Mouse (Mus musculus) cerebellum, postnatal 4 days (tissue): Measurements from ENCODE around the gene Syde2.
"Not testable (repeated sequence)": the region's sequence is repeated elsewhere in the genome, so short reads cannot be mapped to it uniquely, and the experiment has no call there.

Experiments
- DNase-seq, 2 experiments: peaks; one replicate each; pipeline ENCODE4 v3.0.0; 2022; ENCODE audit warnings: low spot score in 2 of 2, mixed read lengths in 1 of 2

The Syde2 gene

DNA sequence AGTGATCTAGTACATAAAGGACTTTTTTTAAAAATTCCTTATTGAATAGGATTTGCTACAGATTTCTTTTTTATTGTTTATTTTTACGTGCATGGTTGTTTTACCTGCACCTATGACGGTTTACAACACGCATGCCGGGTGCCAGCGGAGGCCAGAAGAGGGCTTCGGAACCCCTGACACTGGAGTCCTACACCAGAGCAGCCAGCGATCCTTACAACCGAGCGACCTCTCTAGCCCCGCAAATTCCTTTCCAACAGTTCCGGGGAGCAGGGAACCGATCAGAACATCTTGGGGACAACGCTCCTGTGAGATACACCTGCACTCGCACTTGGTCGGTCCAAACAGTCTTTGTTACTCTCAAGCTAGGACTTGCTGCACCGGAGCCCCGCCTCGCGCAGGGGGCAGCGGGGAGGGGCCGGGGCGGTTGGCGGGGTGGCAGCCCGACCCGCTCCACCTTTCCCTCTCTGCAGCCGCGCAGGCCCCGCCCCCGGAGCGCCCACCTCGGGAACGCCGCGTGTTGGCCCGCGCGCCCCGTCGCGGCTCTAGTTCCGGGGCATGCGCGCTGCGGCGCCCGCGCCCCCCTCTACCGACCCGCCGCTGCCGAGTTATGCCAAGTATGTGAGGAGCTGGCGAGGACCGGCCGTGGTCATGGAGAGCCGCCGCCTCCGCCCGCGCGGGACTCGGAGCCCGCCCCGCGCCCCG is at the start of gene Syde2:
Syde2 (plus strand) TSS at position 603 of the 702 bp plus-strand sequence.
- DNase-seq = peak in 1 of 2 experiments; percentile 56

DNA sequence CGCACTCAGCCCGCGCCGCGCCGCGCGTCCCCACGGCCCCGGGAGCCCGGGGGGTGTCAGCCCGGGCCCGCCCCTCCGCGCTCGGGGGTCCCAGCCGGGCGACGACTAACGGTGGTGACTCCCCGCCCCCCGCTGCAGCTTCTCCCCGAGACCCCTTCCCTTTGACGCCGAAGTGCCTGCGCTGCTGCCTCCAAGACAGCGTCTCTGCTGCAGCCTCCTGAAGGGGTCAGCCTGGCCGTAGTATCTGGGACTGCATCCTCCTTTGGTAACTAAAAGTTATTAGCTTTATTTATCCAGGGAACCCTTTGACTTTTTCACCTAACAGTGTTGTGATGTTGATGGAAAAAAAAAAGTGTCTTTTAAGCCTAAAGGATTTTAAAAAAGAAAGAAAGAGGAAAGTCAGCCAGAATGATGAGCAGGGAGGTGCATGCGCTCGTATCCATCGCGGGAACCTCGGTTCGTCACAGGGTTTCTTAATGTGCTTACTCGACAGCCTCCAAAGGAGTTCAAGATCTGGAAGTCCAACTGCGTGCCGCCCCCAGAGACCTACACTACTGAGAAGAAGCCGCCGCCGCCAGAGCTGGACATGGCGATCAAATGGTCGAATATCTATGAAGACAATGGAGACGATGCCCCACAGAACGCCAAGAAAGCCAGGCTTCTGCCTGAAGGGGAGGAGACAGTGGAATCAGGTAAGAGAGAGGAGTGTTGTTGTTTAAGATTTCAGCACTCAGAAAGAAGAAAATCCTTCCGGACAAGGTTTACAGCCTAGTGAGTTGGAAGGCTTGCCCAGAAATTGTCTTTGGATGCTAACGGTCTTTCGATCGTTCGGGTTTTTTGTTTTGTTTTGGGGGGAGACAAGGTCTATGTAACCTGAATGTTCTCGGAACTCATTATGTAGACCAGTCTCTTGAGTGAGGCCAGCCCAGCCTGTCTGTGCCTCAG is 49.0 kb upstream of the Syde2 start:
- DNase-seq = peak in 1 of 2 experiments; percentile 16

DNA sequence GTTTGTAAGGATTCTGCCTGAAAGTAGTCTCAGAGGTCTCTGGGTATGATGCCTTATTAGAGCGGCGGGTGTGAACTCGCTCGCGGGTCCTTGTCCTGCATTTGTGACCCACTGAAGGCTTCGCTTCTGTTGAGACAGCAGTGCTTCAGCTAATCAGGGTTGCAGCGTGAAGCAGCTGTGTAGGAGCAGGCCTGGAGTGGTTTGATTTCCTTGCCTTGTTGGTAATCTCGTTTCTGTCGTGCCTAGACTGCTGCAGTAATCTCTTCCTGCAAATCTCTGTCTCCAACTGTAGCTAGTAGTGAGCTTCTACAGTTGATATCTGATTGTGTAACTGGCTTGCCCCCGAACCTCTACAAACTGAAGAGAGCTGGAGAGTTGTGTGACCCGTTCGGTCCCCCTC is 48.3 kb upstream of the Syde2 start:
- DNase-seq = no peak

DNA sequence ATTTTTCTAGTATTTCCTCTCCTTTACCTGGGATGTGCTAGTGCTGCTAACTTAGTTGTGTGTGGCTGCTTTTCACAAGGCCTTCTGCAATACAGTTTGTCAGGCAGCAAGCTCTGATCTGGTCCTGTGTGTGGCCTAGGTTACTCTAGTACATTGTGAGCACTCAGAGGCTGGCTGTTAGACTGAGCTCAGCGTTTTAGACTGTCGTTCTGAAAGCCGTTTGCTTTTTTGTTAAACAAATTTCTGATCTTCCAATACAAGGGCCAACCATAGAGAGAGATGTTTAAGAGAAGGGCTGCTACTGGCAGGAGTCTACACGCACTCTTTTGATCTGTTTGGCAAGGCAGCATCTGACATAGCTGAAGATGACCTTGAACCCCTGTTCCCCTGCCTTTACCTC is 47.7 kb upstream of the Syde2 start:
- no peak for DNase-seq

DNA sequence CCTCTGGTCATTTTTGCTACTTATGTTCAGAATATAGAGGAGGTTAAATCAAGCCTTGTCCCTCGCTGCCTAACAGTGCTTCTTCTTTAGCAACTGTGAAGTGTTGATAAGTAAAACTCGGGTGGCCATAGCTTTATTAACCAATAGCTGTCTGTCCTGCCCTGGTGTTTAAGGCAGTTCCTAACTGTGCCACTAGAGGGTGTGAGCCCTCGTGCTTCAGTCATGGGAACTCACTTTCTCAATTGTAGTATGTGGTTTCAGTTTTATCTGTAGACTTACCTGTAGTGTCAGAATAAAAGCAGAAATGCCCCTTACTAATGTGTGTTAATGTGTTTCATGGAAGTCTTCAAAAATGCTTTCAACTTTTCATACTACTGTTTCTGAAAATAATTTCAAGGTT is 45.7 kb upstream of the Syde2 start:
- peak in 1 of 2 experiments; percentile 64 for DNase-seq

DNA sequence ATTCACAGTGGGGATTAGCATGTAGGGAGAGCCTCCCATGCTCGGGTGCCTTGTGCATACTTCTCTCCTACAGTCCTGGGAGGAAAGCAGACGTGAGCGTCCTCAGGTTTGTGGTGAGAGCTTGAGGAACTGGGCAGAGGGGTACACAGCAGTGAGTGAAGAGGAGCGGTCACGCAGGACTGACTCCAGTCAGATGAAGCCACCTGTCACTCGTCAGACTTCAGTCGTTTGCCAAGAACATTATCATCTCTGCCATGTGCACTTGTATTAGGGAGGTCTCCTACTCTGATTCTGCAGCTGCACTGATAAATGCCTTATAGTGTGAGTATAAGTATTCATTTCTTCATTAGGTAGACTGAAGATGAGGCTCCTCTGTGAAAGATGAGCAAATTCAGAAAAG is 43.3 kb upstream of the Syde2 start:
- DNase-seq = no peak

DNA sequence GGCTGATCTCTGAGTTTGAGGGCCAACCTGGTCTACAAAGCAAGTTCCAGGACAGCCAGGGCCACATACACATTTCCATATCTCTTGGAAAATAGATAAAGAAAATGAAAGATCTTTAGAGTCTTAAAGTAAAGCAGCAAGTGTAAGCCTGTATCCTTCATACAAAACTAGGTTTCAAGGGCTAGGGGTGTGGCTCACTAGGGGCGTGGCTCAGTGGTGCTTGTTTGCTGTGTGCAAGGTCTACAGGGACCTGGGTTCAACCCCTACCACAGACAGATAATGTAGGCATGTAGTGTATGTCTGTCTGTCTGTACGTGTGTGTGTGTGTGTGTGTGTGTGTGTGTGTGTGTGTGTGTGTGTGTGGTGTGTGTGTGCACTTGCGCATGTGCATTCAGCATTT is 41.8 kb upstream of the Syde2 start:
- no peak for DNase-seq

DNA sequence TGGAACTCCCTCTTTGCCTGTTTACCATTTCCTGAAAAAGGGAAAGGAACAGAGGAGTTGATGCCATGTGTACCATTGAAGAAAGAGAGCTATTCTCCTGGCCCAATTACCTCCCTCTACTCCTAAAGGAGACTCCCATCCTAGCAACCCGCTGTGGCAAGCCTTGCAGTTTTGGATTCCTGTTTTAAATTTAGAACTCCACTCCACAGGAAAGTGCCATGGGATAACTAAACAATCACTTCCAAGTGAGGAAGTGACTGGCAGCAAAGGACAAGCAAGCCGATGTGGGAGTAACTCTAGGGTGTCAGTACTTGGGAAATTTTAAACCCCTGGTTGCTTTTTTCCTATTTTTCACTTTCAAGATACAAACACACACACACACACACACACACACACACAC is 41.0 kb upstream of the Syde2 start:
- DNase-seq = no peak

DNA sequence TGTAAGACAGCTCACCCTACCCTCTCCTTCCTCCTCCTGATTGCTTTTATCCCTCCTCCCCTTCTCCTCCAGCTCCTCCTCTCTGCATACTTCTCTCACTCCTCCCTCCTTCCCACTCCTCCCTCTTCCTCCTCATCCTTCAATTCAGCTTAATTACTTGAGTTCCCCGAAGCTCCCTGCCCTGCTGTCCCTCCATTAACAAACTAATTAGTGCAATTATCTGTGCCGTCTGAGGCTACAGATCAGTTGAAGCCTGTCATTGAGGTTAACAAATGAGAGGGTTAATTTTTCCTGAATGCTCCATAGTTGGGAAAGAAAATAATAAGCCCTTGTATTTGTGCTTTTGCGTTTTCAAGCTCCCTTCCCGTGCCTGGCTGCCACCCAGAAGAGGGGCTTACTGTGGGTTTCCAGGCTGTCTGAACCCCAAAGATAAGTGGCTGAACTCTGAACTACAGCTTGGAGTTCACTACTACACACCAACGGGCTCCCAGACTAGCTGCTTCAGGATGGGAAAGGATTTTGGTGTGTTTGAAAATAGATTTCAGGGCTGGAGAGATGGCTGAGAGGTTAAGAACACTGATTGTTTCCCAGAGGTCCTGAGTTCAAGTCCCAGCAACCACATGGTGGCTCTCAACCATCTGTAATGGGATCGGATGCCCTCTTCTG is 40.0 kb upstream of the Syde2 start:
- no peak for DNase-seq

DNA sequence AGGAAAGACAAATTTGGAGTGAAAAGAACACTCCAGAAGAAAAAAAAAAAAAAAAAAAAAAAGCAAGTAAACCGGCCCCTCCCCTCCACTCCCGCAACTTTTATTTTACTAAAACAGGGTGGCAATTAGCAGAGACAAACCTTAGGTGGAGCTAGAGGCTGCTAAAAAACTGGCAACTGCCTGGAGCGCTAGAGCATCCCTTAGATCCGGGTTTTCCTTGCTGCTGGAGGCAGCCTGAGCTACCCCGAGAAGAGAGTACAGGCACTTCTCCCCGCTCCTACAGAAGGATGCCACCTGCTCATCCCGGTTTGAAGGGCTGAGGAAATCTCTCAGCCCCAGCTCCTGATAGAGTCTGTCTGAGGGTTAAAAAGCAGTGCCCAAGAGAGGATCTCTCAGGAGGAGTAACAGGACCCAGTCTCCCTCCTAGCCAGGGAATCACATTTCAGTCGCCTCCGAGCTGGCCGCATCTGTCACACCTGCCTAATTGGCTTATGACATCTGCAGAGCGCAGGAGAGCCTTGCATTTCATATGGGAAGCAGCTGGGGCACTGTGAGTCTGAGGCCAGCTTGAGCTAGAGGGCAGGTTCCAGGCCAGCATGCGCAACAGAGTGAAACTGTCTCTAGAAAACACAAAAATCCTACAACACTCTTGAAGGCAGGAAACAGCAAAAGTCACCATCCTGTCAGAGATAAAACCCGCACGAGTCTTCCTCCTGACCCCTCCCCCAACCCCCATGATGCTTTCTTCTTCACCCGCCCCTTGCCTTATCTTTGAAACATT is 37.4 kb upstream of the Syde2 start:
- peak in 1 of 2 experiments; percentile 27 for DNase-seq

DNA sequence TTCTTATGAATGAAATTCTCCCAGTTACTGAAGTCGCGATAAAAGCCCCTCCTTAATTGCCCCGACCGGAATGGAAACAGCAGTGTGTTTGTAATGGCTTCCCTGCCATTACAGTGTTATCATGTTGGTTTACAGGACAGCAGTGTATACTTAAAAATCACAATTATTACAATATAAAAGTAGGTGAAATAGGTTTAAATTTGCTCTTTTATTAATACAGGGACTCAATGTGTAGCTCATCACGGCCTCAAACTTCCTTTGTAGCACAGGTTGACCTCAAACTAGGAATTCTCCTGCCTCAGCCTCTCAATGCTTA is 36.9 kb upstream of the Syde2 start:
- DNase-seq = no peak

DNA sequence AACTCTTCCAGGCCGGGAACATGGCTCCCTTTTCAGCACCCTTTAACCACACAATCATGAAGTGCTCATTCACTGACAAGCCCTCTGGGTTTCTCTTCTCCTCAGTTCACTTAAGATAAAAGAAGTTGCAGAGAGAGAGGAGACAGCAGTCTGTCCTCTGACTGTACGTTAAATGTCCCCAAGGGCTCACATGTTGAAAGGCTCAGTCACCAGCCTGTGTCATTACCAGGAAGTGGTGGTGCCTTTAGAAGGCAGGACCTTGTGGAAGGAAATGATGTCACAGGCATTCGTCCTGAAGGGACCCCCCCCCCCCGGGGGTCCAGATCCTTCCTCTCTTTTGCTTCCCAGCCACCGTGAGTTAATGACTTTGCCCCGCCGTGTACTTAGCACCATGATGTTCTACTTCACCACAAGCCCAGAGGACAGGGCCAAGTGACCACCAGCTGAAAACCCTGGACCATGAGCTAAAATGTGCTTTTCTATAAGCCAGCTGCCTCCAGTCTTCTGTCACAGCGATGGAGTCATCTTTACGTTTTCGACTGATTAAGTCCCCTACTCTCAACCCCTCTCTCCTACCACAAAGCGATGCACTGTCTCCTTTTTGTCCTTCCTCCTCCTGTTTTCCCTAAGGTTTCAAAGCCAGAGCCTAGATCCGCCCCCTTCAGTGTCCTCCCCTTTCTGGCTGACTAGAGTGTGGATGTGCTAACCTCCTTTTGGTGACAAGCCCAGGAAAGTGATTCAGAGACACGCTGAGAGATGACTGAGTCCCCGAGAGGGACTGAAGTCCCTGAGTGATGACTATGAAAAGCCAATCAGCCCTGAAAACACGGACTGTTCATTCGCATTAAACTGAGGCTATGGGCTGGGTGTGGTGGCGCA is 36.1 kb upstream of the Syde2 start:
- no peak for DNase-seq

DNA sequence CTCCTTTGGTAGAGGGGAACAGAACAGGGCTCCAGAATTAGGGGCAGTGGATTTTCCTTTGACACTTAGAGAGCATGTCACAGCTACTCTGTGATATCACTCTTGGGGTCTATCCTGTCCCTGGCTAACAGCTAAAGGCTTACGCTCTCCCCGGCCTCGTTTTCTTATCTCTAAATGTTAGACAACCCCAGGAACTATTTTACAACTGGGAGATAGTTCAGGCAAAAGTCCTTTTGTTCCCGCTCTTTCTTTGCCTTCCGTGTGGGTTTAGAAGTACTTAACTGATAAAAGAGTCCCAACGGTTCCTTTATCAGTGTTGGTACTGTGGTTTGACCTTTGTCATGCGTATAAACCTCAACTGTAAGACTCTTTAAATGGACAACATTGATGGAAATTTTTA is 34.7 kb upstream of the Syde2 start:
- DNase-seq = no peak

DNA sequence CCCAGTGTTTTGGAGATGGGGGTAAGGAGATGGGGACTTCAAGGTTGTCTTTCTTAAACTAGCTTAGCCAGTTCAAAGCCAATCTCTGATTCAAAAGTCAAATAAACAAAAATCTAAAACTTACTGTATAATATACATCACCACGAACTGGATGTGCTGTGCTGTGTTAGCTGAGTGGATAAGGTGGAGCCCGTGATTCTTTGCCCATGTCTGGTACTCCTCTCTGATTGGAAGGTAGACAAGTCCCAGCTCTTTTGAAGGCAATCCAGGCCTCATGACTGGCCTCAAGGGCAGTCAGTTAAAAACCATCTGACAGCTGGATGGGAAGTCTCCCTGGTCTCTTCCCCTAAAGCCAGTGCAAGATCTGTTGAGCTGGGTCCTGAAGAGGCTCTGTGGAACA is 34.3 kb upstream of the Syde2 start:
- no peak for DNase-seq

DNA sequence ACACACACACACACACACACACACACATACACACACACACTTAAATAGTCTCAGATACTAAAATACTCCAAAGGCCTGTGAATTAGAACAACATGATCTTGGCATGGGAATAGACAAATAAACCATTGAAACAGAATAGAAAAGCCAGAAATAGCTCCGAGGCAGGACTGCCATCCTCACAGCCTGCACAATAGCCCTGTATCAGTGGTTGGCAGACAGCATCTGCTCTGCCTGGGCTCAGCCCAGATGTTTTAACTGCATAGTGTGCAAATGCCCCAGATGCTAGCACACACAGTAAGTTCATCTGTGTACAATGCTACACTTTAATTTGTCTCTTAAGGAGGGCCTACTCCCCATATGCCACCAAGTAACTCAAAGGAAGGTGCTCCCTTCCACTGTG is 27.8 kb upstream of the Syde2 start:
- no peak for DNase-seq

DNA sequence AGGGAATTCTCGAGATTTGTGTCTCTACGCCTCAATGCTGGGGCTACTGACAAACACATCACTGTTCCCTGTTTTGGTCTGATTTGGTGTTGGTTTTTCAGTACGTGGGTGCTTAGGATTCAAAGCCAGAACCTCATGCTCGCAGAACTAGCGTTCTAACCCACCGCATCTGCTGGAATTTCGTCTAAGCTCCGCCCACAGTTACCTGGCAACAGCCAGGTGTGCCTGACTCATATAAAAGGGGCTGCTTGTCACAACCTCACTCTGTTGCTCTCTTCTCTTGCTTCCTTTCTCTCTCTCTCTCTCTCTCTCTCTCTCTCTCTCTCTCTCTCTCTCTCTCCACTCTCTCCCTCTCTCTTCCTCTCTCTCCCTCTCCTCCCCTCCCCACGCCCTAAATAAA is 25.3 kb upstream of the Syde2 start:
- DNase-seq = no peak

DNA sequence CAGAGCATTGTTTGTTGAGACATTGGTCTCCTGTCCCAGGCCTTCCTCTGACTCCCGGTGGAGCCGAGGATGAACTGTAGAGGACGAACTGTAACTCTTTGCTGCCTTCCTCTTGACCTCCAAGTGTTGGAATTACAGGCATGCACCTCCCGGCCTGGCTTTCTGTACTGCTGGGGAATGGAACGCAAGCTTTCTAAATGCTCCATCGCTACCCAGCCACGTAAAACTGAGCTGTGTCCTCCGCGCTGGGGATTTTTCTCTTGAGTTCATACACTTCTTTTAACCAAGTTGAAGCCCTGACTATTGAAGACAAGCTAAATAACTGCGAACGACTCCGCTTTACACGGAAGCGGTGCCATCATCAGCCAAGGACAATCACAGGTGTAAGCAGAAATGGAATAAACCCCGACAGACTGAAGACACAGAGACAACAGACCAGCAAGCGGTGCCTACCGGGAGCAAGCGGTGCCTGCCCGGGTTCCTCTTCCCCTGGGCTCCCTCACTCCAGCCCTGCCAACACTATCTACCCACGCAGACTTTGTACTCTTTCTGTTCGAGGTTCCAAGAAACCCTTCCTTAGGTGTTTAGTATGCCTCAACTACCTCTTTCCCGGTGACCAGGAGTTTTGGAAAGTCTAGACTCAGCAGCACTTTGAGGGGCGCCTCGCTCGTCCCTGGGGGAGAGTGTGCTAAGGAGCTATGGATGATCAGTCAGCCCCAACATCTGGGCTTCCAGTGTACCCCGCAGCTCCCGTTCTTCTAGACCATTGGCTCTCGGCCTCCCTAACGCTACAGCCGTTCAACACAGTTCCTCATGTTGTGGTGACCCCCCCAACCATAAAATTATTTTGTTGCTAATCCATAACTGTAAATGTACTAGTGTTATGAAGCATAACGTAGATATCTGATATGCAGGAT is 24.3 kb upstream of the Syde2 start:
- no peak for DNase-seq

DNA sequence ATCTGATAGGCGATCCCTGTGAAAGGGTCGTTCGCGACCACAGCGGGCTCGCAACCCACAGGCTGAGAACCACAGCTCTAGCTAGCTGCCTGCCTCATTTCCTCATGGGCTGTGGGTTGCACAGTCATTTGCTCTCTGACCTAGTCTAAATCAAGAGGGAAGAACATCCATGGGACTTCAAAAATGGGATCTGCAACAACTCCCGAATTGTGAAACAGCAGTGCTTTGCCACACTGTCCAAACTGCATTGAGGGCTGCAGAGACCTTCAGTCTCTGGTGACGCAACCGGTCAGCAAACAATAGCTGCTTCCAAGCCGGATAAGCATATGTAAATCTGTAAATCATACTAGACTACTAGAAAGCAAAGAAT is 23.7 kb upstream of the Syde2 start:
- no peak for DNase-seq

DNA sequence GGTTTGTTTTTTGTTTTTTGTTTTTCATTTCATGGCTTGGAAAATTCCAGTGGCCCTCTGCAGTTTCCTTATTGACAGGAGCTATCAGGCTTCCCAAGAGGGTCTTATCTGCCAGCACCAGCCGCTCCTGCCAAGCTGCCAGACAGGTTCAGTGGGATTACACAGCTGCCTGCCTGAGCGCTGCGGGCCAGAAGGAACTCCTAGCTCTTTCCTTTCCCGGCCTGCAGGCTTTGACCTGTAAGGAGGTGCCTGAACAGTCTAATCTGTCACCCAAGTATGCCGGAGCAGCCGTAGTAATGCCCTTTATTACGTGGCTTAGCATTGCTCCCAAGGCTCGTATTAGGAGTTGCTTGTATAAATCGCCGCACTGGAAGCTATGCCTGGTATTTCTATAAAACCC is 23.2 kb upstream of the Syde2 start:
- DNase-seq = no peak

DNA sequence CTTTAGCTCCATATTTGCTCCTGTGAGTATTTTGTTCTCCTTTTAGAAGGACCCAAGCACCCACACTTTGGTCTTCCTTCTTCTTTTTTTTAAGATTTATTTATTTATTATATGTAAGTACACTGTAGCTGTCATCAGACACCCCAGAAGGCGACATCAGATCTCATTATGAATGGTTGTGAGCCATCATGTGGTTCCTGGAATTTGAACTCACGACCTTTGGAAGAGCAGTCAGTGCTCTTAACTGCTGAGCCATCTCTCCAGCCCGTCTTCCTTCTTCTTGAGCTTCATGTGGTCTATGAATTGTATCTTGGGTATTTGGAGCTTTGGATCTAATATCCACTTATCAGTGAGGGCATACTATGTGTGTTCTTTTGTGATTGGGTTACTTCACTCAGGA is 22.1 kb upstream of the Syde2 start:
- not testable (repeated sequence) for DNase-seq
